Mouse (Mus musculus) spleen, adult 10 weeks (tissue): ENCODE data around the gene Olfr206. TPM values are rescaled to one million over a fixed set of nuclear protein-coding genes. Genes with fewer than 3 reads are reported as not detected.

ENCODE experiments used
- polyA plus RNA-seq: library from polyadenylated mRNA; stranded (reverse); fragments of 350-450 nt; fragmentation: Illumina TruSeq; extraction: RNeasy Lipid Tissue Mini Kit (QIAGEN cat#74804); gene quantifications from one replicate; pipeline ENCODE4 v1.2.3, GENCODE M21; 2015; ENCODE audit warnings: low replicate concordance; ENCODE audit not compliant: insufficient read depth

Gene Olfr206
- polyA plus RNA-seq, result not detected

DNA sequence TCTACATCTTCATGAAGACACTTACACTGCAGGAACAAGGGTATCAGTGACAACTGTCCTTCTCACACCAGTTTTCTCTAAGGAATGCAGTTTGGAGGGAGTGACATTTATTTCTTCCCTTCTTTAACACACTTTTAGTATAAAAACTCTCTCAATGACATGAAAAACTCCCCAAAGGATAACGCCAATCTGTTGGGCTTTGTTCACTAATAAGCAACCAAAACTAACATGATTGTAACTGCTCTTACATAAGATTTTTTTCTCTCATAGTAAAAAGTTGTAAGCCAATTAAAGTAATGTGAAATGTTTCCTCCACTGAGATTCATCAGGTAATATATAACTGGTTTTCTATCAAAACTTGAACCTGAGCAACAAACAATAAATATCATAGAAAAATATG is at the start of gene Olfr206:
Gene Olfr206, minus strand, starts transcription at position 101 of the 400 bp plus-strand sequence.

DNA sequence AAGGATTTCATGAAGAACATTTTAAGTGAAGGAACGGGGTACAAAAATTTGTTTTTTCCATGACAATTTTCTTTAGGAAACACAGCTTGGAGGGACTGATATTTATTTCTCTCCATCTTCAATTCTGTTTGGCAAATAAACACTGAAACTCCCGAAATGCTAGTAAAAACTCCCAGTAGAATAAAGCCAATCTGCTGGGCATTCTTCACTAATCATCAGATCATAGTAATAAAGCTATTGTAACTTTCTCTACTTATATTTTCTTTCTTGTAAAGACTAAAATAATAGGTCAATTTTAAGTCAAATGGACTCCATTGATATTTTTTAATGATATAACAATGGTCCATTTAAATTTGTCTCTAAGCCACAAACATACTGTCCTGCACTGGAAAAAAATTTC is 14.8 kb upstream of the Olfr206 start, which contains the start of gene Olfr209:
Gene Olfr209, minus strand, starts transcription at position 101 of the 400 bp plus-strand sequence.

DNA sequence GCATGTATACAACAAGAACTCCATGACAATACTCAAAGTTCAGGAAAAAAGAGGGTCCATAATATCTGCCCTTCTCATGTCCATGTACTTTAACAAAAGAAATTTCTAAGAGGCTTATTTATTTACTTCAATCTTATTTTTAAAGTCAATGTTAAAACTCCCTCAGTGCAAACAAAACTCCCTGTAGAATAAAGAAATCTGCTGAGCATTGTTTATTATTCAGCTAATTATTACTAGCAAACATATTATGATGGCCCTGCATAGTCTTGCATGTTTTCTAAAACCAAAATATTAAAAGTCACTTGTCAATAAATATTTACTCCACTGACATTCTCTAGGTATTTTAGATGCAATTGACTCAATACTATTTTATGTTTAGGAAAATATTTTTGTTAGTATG is 18.0 kb downstream of the Olfr206 start, which contains the start of gene Olfr205:
Gene Olfr205, minus strand, starts transcription at position 101 of the 400 bp plus-strand sequence.

DNA sequence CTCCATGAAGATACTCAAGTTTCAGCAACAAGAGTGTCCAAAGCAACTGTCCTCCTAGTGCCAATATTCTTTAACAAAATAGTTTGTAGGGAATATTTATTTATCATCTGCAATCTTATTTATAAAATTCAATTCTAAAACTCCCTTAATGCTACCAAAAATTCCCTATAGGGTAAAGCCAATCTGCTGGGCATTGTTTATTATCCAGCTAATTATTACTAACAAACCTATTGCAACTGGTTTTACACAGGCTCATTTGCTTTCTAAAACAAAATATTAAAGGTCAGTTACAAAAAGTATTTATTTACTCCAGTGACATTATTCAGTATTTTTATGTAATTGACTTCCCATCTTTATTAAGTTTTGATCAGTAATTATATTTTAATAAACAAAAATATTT is 30.9 kb downstream of the Olfr206 start, which contains the start of gene Olfr204:
Gene Olfr204, minus strand, starts transcription at position 101 of the 400 bp plus-strand sequence.

DNA sequence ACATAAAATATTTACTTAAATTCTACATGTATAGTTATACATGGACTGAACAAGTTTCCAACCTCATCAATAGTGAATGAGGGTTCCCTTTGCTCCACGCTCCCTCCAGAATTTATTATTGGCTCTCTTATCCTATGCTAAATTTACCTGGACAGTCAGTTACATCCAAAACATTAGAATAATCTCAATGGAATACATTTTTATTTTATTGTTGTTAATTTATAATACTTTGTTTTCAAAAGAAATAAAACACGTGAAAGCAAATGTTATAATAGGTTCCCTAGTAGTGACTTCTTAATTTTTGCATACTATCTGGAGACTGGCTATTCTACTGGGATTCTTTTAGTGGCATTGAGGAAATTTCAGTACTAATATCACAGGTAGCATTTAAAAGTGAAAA is 50.5 kb downstream of the Olfr206 start, which contains the start of gene Olfr203:
Gene Olfr203, plus strand, starts transcription at position 301 of the 400 bp plus-strand sequence.

Other genes starting within 250 kb of the Olfr206 start
- gene Olfr193, start 237.4 kb downstream of the Olfr206 start, polyA plus RNA-seq, result not detected
- not detected for gene Olfr194, start 228.2 kb downstream of the Olfr206 start, polyA plus RNA-seq
- not detected for gene Olfr195, start 202.2 kb downstream of the Olfr206 start, polyA plus RNA-seq
- gene Olfr196, start 178.8 kb downstream of the Olfr206 start, polyA plus RNA-seq, result not detected
- gene Olfr198, start 145.7 kb downstream of the Olfr206 start, polyA plus RNA-seq, result not detected
- gene Olfr199, start 129.5 kb downstream of the Olfr206 start, polyA plus RNA-seq, result not detected
- gene Olfr201, start 76.6 kb downstream of the Olfr206 start, polyA plus RNA-seq, result not detected
- not detected for gene Olfr202, start 62.5 kb downstream of the Olfr206 start, polyA plus RNA-seq
- not detected for gene Olfr203, start 50.4 kb downstream of the Olfr206 start, polyA plus RNA-seq
- not detected for gene Olfr204, start 31.0 kb downstream of the Olfr206 start, polyA plus RNA-seq
- not detected for gene Olfr205, start 18.1 kb downstream of the Olfr206 start, polyA plus RNA-seq
- not detected for gene Olfr209, start 14.7 kb upstream of the Olfr206 start, polyA plus RNA-seq
- not detected for gene Gabrr3, start 58.1 kb upstream of the Olfr206 start, polyA plus RNA-seq
- gene Riox2, start 122.5 kb upstream of the Olfr206 start, polyA plus RNA-seq, result 66.3 TPM